Mouse (Mus musculus) hindbrain, embryonic 11.5 days (tissue): Measurements from ENCODE around the gene Atp11b. TPM values are rescaled to one million over a fixed set of nuclear protein-coding genes. Genes with fewer than 3 reads are reported as not detected.

Experiments used
- ATAC-seq: fragments of 200-750 bp; cut with Nextera tagmentation; 2 replicates; pipeline ENCODE4 v1.8.0; 2017; ENCODE audit warnings: mild to moderate bottlenecking, moderate TSS enrichment, moderate library complexity; ENCODE audit not compliant: low FRiP score
- DNase-seq: peaks from one replicate; pipeline ENCODE4 v3.0.0-alpha.2; 2015; ENCODE audit warnings: low spot score
- H3K27ac ChIP-seq: fragments of 300-500 bp; sonication (generic); 2 replicates; pipeline ENCODE4 v1.5.1; 2014; ENCODE audit warnings: mild to moderate bottlenecking, low read depth, low read length
- H3K27me3 ChIP-seq: fragments of 300-500 bp; sonication (generic); 2 replicates; pipeline ENCODE4 v1.6.1; 2014; ENCODE audit warnings: mild to moderate bottlenecking, low read length, moderate library complexity, mixed read lengths; ENCODE audit not compliant: control insufficient read depth, insufficient read depth
- H3K36me3 ChIP-seq: fragments of 300-500 bp; sonication (generic); 2 replicates; pipeline ENCODE4 v1.6.1; 2014; ENCODE audit warnings: mild to moderate bottlenecking, low read length, moderate library complexity, mixed read lengths; ENCODE audit not compliant: control insufficient read depth, insufficient read depth
- H3K4me1 ChIP-seq: fragments of 300-500 bp; sonication (generic); replicated peaks from 2 replicates; pipeline ENCODE4 v1.6.1; 2014; ENCODE audit warnings: low read length, mixed read lengths; ENCODE audit not compliant: control insufficient read depth, insufficient read depth
- H3K4me2 ChIP-seq: fragments of 300-500 bp; sonication (generic); replicated peaks from 2 replicates; pipeline ENCODE4 v1.6.1; 2014; ENCODE audit warnings: mild to moderate bottlenecking, low read depth, low read length
- H3K4me3 ChIP-seq: fragments of 300-500 bp; sonication (generic); 2 replicates; pipeline ENCODE4 v1.5.1; 2014; ENCODE audit warnings: low read depth, low read length
- H3K9ac ChIP-seq: fragments of 300-500 bp; sonication (generic); 2 replicates; pipeline ENCODE4 v1.6.1; 2014; ENCODE audit warnings: low read depth, low read length
- H3K9me3 ChIP-seq: fragments of 300-500 bp; sonication (generic); 2 replicates; pipeline ENCODE4 v1.6.1; 2016; ENCODE audit warnings: low read length; ENCODE audit not compliant: control insufficient read depth
- WGBS: fragments of 180-500 bp; shearing (Covaris S2); extraction: QIAGEN DNeasy Blood & Tissue Kit; methylation state at CpG from one replicate; pipeline ENCODE4 v1.1.7; 2014; 5-methylcytosine and 5-hydroxymethylcytosine counted together
- polyA plus RNA-seq: library from polyadenylated mRNA; unstranded; fragments of >200 nt; fragmentation: Nextera tagmentation; extraction: Ambion mirVana; gene quantifications from 2 replicates; pipeline ENCODE4 v1.2.1, GENCODE M21; 2014

Atp11b gene
- 30.0 and 30.2 TPM in 2 replicates for polyA plus RNA-seq

GRCm38 (mm10) chr3:35753825-35754767 lies at the start of gene Atp11b:
Gene Atp11b, plus strand, starts transcription at chr3:35754106.
- Histone ChIP-seq H3K4me3 (peak within 1 kb of the TSS; percentile 60), H3K4me2 (peak within 1 kb of the TSS; percentile 35), H3K4me1 (no peaks in the 10 kb centered on the region), H3K9ac (peak within 1 kb of the TSS; percentile 70), H3K36me3 (no peaks in the 10 kb centered on the region), H3K27me3 (no peaks in the 10 kb centered on the region), H3K27ac (peak within 1 kb of the TSS; percentile 70), H3K9me3 (no peaks in the 10 kb centered on the region)
- ATAC-seq (peak; percentile 95), DNase-seq (peak; percentile 84)
- WGBS = under 1% methylated on average over 79 of the region's 114 CpGs

- DNase-seq (no peak), ATAC-seq (no peak)
- Histone ChIP-seq H3K36me3 (no peaks in the 10 kb centered on the region), H3K9me3 (no peaks in the 10 kb centered on the region), H3K4me2 (no peak overlapping the region), H3K4me1 (no peaks in the 10 kb centered on the region), H3K27me3 (no peaks in the 10 kb centered on the region), H3K9ac (no peak overlapping the region), H3K27ac (no peak overlapping the region), H3K4me3 (no peak overlapping the region)
- WGBS = 77% methylated on average over 4 of the region's 4 CpGs
These were observed 49.6 kb upstream of the Atp11b start for GRCm38 (mm10) chr3:35704328-35704613.

- 81% methylated on average over 8 of the region's 8 CpGs for WGBS
- H3K4me2 ChIP-seq = no peak overlapping the region
- H3K27ac ChIP-seq = no peak overlapping the region
- H3K4me3 ChIP-seq = no peak overlapping the region
- no peaks in the 10 kb centered on the region for H3K36me3 ChIP-seq
- no peaks in the 10 kb centered on the region for H3K9me3 ChIP-seq
- DNase-seq (no peak), ATAC-seq (no peak)
- no peak overlapping the region for H3K9ac ChIP-seq
- no peaks in the 10 kb centered on the region for H3K27me3 ChIP-seq
- H3K4me1 ChIP-seq = no peaks in the 10 kb centered on the region
These were observed 34.2 kb upstream of the Atp11b start for GRCm38 (mm10) chr3:35719531-35720205.

- Histone ChIP-seq H3K4me3 (no peak overlapping the region), H3K4me2 (no peak overlapping the region), H3K27me3 (no peaks in the 10 kb centered on the region), H3K4me1 (no peaks in the 10 kb centered on the region), H3K9me3 (no peaks in the 10 kb centered on the region), H3K9ac (no peak overlapping the region), H3K27ac (no peak overlapping the region), H3K36me3 (no peaks in the 10 kb centered on the region)
- DNase-seq (no peak), ATAC-seq (no peak)
- WGBS = 82% methylated on average over 3 of the region's 3 CpGs
These were observed 33.1 kb upstream of the Atp11b start for GRCm38 (mm10) chr3:35720801-35721200.

- Histone ChIP-seq H3K27ac (no peak overlapping the region), H3K4me1 (no peaks in the 10 kb centered on the region), H3K27me3 (no peaks in the 10 kb centered on the region), H3K36me3 (no peaks in the 10 kb centered on the region), H3K4me3 (no peak overlapping the region), H3K4me2 (no peak overlapping the region), H3K9me3 (no peaks in the 10 kb centered on the region), H3K9ac (no peak overlapping the region)
- no peak for DNase-seq
- 83% methylated on average over 4 of the region's 4 CpGs for WGBS
- no peak for ATAC-seq
These were observed 32.0 kb upstream of the Atp11b start for GRCm38 (mm10) chr3:35721818-35722446.

- no peak for ATAC-seq
- H3K27me3 ChIP-seq = no peaks in the 10 kb centered on the region
- no peaks in the 10 kb centered on the region for H3K36me3 ChIP-seq
- no peak overlapping the region for H3K9ac ChIP-seq
- H3K4me3 ChIP-seq = no peak overlapping the region
- H3K9me3 ChIP-seq = no peaks in the 10 kb centered on the region
- 93% methylated on average over 7 of the region's 7 CpGs for WGBS
- no peak overlapping the region for H3K27ac ChIP-seq
- no peaks in the 10 kb centered on the region for H3K4me1 ChIP-seq
- no peak for DNase-seq
- no peak overlapping the region for H3K4me2 ChIP-seq
These were observed 31.1 kb upstream of the Atp11b start for GRCm38 (mm10) chr3:35722811-35723210.

- Histone ChIP-seq H3K4me2 (no peak overlapping the region), H3K9ac (no peak overlapping the region), H3K36me3 (no peaks in the 10 kb centered on the region), H3K4me1 (no peaks in the 10 kb centered on the region), H3K4me3 (no peak overlapping the region), H3K27ac (no peak overlapping the region), H3K27me3 (no peaks in the 10 kb centered on the region), H3K9me3 (no peaks in the 10 kb centered on the region)
- WGBS = 61% methylated on average over 9 of the region's 9 CpGs
- ATAC-seq = no peak
- DNase-seq = no peak
These were observed 30.2 kb upstream of the Atp11b start for GRCm38 (mm10) chr3:35723586-35724322.

GRCm38 (mm10) chr3:35725096-35725495 lies 28.8 kb upstream of the Atp11b start:
- Histone ChIP-seq H3K4me1 (no peaks in the 10 kb centered on the region), H3K27me3 (no peaks in the 10 kb centered on the region), H3K9me3 (no peaks in the 10 kb centered on the region), H3K4me3 (no peak overlapping the region), H3K27ac (no peak overlapping the region), H3K9ac (no peak overlapping the region), H3K4me2 (no peak overlapping the region), H3K36me3 (no peaks in the 10 kb centered on the region)
- ATAC-seq (no peak), DNase-seq (no peak)
- whole genome bisulfite sequencing = 59% methylated on average over 7 of the region's 7 CpGs
